In the genomic region with DNA sequence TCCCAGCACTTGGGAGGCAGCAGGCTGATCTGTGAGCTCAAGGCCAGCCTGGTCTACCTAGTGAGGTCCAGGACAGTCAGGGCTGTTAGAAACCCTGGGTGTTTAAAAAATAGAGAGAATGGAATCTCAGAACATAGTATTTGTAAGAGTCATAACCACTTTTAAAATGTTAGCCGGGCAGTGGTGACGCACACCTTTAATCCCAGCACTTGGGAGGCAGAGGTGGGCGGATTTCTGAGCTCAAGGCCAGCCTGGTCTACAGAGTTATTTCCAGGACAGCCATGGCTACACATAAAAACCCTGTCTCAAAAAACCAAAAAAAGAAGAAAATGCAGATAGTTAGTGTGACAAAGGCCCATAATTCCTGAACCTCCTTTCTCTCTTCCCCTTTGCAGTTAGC, we compare ENCODE assay signal across 16 mouse cellular contexts.
"Had no signal": no experiment of that assay in that cellular context is flagged by ENCODE, and none has a peak within 500 bp of the region (broad histone marks: within the 10 kb centered on the region; RNA-seq: fewer than 3 reads in every experiment).

No protein-coding gene starts in this region.

- DNase-seq: heart, postnatal 10 days; heart, postnatal 14 days; heart, postnatal 36 days; heart, postnatal 4 days; kidney, adult 11 months; kidney, adult 18-20 months; kidney, adult 2 months; kidney, adult 8-10 months; kidney, adult 9 months; kidney, postnatal 10 days; kidney, postnatal 14 days; kidney, postnatal 25 days; kidney, postnatal 36 days; kidney, postnatal 4 days; layer of hippocampus, adult 9-11 months; layer of hippocampus, postnatal 36 days had no signal
